Mouse (Mus musculus) neural tube, embryonic 12.5 days (tissue): Measurements from ENCODE around the gene Fbxl13. TPM values are rescaled to one million over a fixed set of nuclear protein-coding genes. Genes with fewer than 3 reads are reported as not detected.
"Not testable (repeated sequence)": the region's sequence is repeated elsewhere in the genome, so short reads cannot be mapped to it uniquely, and the experiment has no call there.

Experiments
- ATAC-seq: fragments of 200-750 bp; cut with Nextera tagmentation; 2 replicates; pipeline ENCODE4 v1.8.0; 2017; ENCODE audit warnings: low read depth, mild to moderate bottlenecking, moderate TSS enrichment, moderate library complexity; ENCODE audit not compliant: low FRiP score
- H3K27ac ChIP-seq: fragments of 300-500 bp; sonication (generic); 2 replicates; pipeline ENCODE4 v1.5.1; 2016
- H3K27me3 ChIP-seq: fragments of 300-500 bp; sonication (generic); replicated peaks from 2 replicates; pipeline ENCODE4 v1.6.1; 2016; ENCODE audit warnings: mild to moderate bottlenecking
- H3K36me3 ChIP-seq: fragments of 300-500 bp; sonication (generic); 2 replicates; pipeline ENCODE4 v1.6.1; 2016; ENCODE audit warnings: mild to moderate bottlenecking
- H3K4me1 ChIP-seq: fragments of 300-500 bp; sonication (generic); 2 replicates; pipeline ENCODE4 v1.6.1; 2016
- H3K4me2 ChIP-seq: fragments of 300-500 bp; sonication (generic); replicated peaks from 2 replicates; pipeline ENCODE4 v1.6.1; 2016; ENCODE audit warnings: mild to moderate bottlenecking
- H3K4me3 ChIP-seq: fragments of 300-500 bp; sonication (generic); 2 replicates; pipeline ENCODE4 v1.5.1; 2016
- H3K9ac ChIP-seq: fragments of 300-500 bp; sonication (generic); 2 replicates; pipeline ENCODE4 v1.6.1; 2016; ENCODE audit warnings: mild to moderate bottlenecking
- H3K9me3 ChIP-seq: fragments of 300-500 bp; sonication (generic); 2 replicates; pipeline ENCODE4 v1.6.1; 2016; ENCODE audit warnings: mild to moderate bottlenecking
- WGBS: fragments of 180-500 bp; shearing (Covaris S2); methylation state at CpG from one replicate; pipeline ENCODE4 v1.1.7; 2016; 5-methylcytosine and 5-hydroxymethylcytosine counted together
- polyA plus RNA-seq: library from polyadenylated mRNA; unstranded; fragments of >200 nt; fragmentation: Nextera tagmentation; extraction: Ambion mirVana; gene quantifications from 2 replicates; pipeline ENCODE4 v1.2.1, GENCODE M21; 2016

The Fbxl13 gene
- polyA plus RNA-seq, 1 experiment from 2014 or later = 0.39 TPM

DNA sequence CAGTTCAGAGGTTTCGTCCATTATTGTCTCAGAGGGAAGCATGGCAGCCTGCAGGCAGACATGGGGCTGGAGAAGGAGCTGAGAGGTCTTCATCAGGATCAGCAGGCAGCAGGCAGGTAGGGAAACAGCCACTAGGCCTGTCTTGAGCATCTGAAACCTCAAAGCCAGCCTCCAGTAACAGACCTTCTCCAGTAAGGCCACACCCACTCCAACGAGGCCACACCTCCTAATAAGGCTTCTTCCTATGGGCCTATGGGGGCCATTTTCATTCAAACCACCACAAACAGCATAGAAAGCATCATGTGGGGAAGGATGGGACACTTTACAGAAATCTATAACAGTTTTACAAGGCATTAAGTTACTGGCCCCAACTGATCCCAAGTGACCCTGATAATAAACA lies 5.3 kb upstream of the Fbxl13 start:
- 85% methylated on average over 2 of the region's 2 CpGs for WGBS
- H3K4me1 ChIP-seq = peaks cover 11% of the 10 kb centered on the region
- no peak overlapping the region for H3K27ac ChIP-seq
- no peak overlapping the region for H3K4me3 ChIP-seq
- no peaks in the 10 kb centered on the region for H3K27me3 ChIP-seq
- no peak overlapping the region for H3K4me2 ChIP-seq
- no peaks in the 10 kb centered on the region for H3K9me3 ChIP-seq
- H3K36me3 ChIP-seq = peaks cover 62% of the 10 kb centered on the region
- H3K9ac ChIP-seq = no peak overlapping the region
- ATAC-seq = no peak

GRCm38 (mm10) chr5:21646133-21646491 lies 678 bp upstream of the Fbxl13 start:
- ATAC-seq = no peak; the same call in 1 of the 2 replicates
- Histone ChIP-seq H3K9me3 (no peaks in the 10 kb centered on the region), H3K27me3 (no peaks in the 10 kb centered on the region), H3K4me3 (peak overlapping the region; percentile 79), H3K9ac (peak overlapping the region; percentile 89), H3K4me1 (peaks cover 11% of the 10 kb centered on the region), H3K4me2 (peak overlapping the region; percentile 72), H3K27ac (peak overlapping the region; percentile 86), H3K36me3 (peaks cover 33% of the 10 kb centered on the region)
- WGBS = under 1% methylated on average over 25 of the region's 25 CpGs

GRCm38 (mm10) chr5:21644891-21645438 lies 469 bp downstream of the Fbxl13 start:
- 12% methylated on average over 14 of the region's 14 CpGs for WGBS

GRCm38 (mm10) chr5:21643606-21644005 lies 1.8 kb downstream of the Fbxl13 start:
- Histone ChIP-seq H3K4me3 (no peak overlapping the region), H3K9me3 (no peaks in the 10 kb centered on the region), H3K9ac (no peak overlapping the region), H3K4me1 (peaks cover 11% of the 10 kb centered on the region), H3K36me3 (peaks cover 8% of the 10 kb centered on the region), H3K27me3 (no peaks in the 10 kb centered on the region), H3K4me2 (no peak overlapping the region), H3K27ac (no peak overlapping the region)
- no peak for ATAC-seq
- WGBS = 28% methylated on average over 1 of the region's 1 CpGs

More at GRCm38 (mm10) chr5:21644891-21645438, 469 bp downstream of the Fbxl13 start:
- Histone ChIP-seq H3K4me2 (peak overlapping the region; percentile 72), H3K27me3 (no peaks in the 10 kb centered on the region), H3K4me3 (peak overlapping the region; percentile 79), H3K9me3 (no peaks in the 10 kb centered on the region), H3K4me1 (peaks cover 11% of the 10 kb centered on the region), H3K9ac (peak overlapping the region; percentile 38; the same call in 1 of the 2 replicates), H3K27ac (peak overlapping the region; percentile 51; the same call in 1 of the 2 replicates), H3K36me3 (peaks cover 21% of the 10 kb centered on the region)
- no peak; the same call in 1 of the 2 replicates for ATAC-seq

DNA sequence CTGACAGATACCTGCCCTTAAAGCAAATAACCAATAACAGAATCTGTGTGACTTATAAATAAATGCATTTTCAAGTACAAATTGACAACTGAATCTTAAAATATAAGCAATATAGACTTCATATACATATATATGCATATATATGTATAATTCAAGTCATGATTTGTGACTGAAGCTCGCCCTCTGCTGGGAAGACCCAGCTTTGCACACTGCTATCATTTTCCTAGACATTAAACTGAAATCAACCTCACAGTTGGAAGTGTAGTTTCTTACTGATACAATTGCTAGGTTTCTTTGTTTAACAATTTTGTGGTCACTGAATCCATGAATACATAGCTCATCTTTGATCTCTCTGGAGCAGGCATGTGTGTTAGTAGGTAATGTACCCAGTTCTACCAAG lies 4.5 kb downstream of the Fbxl13 start:
- H3K27ac ChIP-seq = no peak overlapping the region
- no peaks in the 10 kb centered on the region for H3K27me3 ChIP-seq
- 10% methylated on average over 1 of the region's 1 CpGs for WGBS
- ATAC-seq = no peak
- H3K4me2 ChIP-seq = no peak overlapping the region
- H3K9ac ChIP-seq = no peak overlapping the region
- H3K4me3 ChIP-seq = no peak overlapping the region
- H3K36me3 ChIP-seq = no peaks in the 10 kb centered on the region
- H3K4me1 ChIP-seq = no peaks in the 10 kb centered on the region
- no peaks in the 10 kb centered on the region for H3K9me3 ChIP-seq

- no peaks in the 10 kb centered on the region for H3K27me3 ChIP-seq
- no peak overlapping the region for H3K27ac ChIP-seq
- no peak overlapping the region for H3K4me3 ChIP-seq
- no peak overlapping the region for H3K9ac ChIP-seq
- H3K36me3 ChIP-seq = no peaks in the 10 kb centered on the region
- no peaks in the 10 kb centered on the region; the same call in 1 of the 2 replicates for H3K9me3 ChIP-seq
- no peaks in the 10 kb centered on the region for H3K4me1 ChIP-seq
- no peak for ATAC-seq
- no peak overlapping the region for H3K4me2 ChIP-seq
Observed at GRCm38 (mm10) chr5:21625916-21626315, 19.5 kb downstream of the Fbxl13 start.

DNA sequence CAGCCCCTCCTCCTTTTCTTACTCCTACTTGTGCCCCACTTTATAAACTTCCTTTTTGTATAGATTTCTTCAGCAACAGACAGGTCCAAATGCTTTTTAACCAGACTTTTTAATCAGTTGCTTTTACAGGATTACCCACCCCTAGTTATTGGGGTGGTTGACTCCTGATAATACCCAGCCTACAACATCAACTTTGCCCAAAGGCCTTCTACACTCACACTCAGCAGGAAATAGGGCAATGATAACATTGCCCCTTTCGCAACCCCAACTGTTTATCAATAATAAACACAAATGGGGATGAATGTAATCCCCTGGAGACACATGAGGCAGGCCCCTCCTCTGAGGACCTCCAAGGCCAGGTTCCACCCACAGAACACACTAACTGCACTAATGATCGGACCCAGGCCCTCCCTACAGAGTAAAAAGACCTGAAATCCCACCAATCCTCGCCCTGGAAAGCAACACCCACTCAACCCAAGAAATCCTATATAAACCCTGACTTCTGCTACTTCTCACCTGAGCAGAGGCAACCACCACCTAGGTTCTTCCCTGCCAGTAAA lies 28.9 kb downstream of the Fbxl13 start:
- Histone ChIP-seq H3K36me3 (no peaks in the 10 kb centered on the region), H3K9me3 (no peaks in the 10 kb centered on the region), H3K4me2 (no peak overlapping the region), H3K4me3 (no peak overlapping the region), H3K9ac (no peak overlapping the region), H3K27ac (no peak overlapping the region), H3K4me1 (no peaks in the 10 kb centered on the region), H3K27me3 (no peaks in the 10 kb centered on the region)
- no peak for ATAC-seq
- 79% methylated on average over 3 of the region's 3 CpGs for WGBS

- H3K9ac ChIP-seq, H3K27ac ChIP-seq, H3K27me3 ChIP-seq, H3K4me3 ChIP-seq, ATAC-seq, H3K4me1 ChIP-seq, H3K9me3 ChIP-seq, H3K4me2 ChIP-seq, H3K36me3 ChIP-seq: not testable (repeated sequence)
- WGBS = 98% methylated on average over 11 of the region's 11 CpGs
Observed at GRCm38 (mm10) chr5:21614299-21614698, 31.1 kb downstream of the Fbxl13 start.

DNA sequence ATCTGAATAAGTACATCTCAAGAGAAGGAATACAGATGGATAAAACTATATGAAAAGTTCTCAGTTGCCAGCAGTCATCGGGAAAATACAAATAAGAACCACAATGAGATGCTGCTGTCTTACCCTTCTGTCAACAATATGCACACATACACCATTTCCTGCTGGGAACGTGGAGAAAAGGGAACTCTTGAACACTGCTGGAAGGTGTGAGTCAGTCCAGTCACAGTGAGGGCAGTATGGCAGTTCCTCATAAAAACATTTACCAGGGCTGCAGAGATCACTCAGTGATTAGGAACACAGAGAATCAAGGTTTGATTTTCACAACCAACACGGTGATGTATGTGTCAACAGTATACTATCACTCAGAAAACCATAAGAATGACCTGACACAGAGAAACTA lies 34.4 kb downstream of the Fbxl13 start:
- Histone ChIP-seq H3K27me3 (no peaks in the 10 kb centered on the region), H3K4me1 (no peaks in the 10 kb centered on the region), H3K27ac (no peak overlapping the region), H3K4me2 (no peak overlapping the region), H3K36me3 (no peaks in the 10 kb centered on the region), H3K9ac (no peak overlapping the region), H3K9me3 (no peaks in the 10 kb centered on the region), H3K4me3 (no peak overlapping the region)
- 80% methylated on average over 3 of the region's 3 CpGs for WGBS
- no peak for ATAC-seq

DNA sequence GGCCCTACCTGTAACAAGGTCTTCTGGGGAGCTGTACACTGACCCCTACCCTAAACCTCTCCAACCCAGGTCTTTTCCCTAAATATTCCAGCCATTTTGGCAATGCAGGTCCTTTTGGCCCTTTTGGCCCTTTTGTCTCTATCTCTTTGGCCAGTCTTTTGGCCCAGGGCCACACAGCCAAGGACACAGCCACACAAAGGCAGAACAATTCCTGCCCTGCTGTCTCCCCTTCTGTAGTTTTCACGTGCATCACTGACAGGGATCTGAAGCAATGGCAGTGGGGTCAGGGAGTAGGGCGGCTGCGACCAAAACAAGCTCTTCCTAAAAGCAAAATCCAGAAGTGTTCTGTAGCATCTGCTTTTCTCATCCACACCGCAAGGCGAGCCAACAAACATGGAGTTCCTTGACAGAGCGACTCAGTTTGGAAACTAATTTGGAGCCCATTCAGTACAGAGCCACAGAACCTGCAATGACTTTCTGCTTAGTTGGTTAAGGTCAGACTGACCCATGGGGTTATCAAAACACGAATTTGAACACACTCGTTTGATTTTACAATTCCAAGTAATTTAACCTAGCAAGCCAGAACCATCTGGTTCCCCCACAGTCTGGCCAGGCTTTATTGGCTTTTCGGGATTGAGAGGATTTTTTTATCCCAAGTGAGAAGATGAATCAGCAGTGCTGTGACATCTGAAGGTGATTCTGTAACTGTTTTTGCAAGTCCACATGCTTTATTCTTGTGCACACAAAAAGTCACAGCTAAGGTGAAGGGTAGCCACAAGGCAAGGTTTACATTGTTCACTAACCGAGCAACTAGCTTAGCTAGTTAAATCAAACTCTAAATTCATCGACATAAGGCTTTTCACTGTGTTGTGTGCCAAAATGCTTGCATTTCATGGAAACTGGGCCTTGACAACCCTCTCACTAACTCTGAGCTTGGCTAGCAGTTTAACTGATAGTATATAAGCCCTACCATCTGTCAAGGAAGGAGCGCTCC lies 36.8 kb downstream of the Fbxl13 start:
- H3K27me3 ChIP-seq = no peaks in the 10 kb centered on the region
- H3K9ac ChIP-seq = no peak overlapping the region
- 69% methylated on average over 12 of the region's 12 CpGs for WGBS
- no peaks in the 10 kb centered on the region for H3K36me3 ChIP-seq
- ATAC-seq = no peak
- no peak overlapping the region for H3K4me2 ChIP-seq
- H3K9me3 ChIP-seq = no peaks in the 10 kb centered on the region
- no peaks in the 10 kb centered on the region for H3K4me1 ChIP-seq
- no peak overlapping the region for H3K4me3 ChIP-seq
- no peak overlapping the region for H3K27ac ChIP-seq

DNA sequence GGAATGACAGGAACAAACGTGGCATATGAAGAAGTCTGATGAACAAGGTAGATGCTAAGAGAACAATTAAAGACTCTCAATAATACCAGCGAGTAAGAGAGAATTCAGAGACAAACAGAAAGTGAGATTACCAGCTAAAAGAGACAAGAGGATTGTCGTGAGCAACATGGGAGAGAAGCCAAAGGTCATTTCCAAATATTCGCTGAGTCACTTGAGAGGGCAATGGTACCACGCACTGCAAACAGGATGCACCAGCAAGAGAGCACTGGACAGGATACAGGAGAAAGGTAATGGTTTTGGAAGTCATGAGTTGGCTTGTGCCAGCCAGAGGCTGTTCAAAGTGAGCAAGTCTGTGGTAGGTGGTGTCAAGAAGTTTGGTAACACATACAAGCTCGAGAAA lies 39.5 kb downstream of the Fbxl13 start:
- Histone ChIP-seq H3K27me3 (no peaks in the 10 kb centered on the region), H3K36me3 (no peaks in the 10 kb centered on the region), H3K4me3 (no peak overlapping the region), H3K4me1 (no peaks in the 10 kb centered on the region), H3K4me2 (no peak overlapping the region), H3K9ac (no peak overlapping the region), H3K27ac (no peak overlapping the region), H3K9me3 (no peaks in the 10 kb centered on the region)
- 77% methylated on average over 6 of the region's 6 CpGs for WGBS
- no peak for ATAC-seq

GRCm38 (mm10) chr5:21599961-21600360 lies 45.5 kb downstream of the Fbxl13 start:
- no peak for ATAC-seq
- H3K27ac ChIP-seq = no peak overlapping the region
- H3K9ac ChIP-seq = no peak overlapping the region
- no peak overlapping the region for H3K4me3 ChIP-seq
- H3K27me3 ChIP-seq = no peaks in the 10 kb centered on the region
- no peaks in the 10 kb centered on the region for H3K4me1 ChIP-seq
- WGBS = 92% methylated on average over 4 of the region's 4 CpGs
- no peaks in the 10 kb centered on the region for H3K36me3 ChIP-seq
- no peaks in the 10 kb centered on the region for H3K9me3 ChIP-seq
- H3K4me2 ChIP-seq = no peak overlapping the region
